In genomic region chr3:58525166-58525565, GRCm38 (mm10) we compare ENCODE assay signal across 7 mouse cellular contexts. TPM values are rescaled to one million over a fixed set of nuclear protein-coding genes. Genes with fewer than 3 reads are reported as not detected.
DNase-seq lines count a peak whose midpoint lies in the region; ATAC-seq and TF ChIP-seq lines count a peak whose summit lies in the region.

No protein-coding gene starts in this region.

- TF ChIP-seq EP300 in liver, postnatal 0 days (IDR thresholded peaks at IDR 0.05; ENCODE audit: low read depth), result no peak

- H3K4me1 ChIP-seq in bone marrow macrophage, adult 2 months (ENCODE audit: control insufficient read depth, insufficient read depth, low read length), result peaks cover 22% of the 10 kb centered on the region
- H3K4me1 ChIP-seq in forebrain, embryonic 14.5 days (ENCODE audit: control insufficient read depth, insufficient read depth, low read length), result peaks cover 9% of the 10 kb centered on the region; the same call in 1 of the 2 replicates
- H3K4me1 ChIP-seq in liver, postnatal 0 days (ENCODE audit: insufficient read depth), result peaks cover 20% of the 10 kb centered on the region

- H3K27me3 ChIP-seq in forebrain, embryonic 14.5 days (replicated peaks; ENCODE audit: control insufficient read depth, insufficient read depth, low read length), result no peaks in the 10 kb centered on the region
- H3K27me3 ChIP-seq in liver, postnatal 0 days (ENCODE audit: insufficient read depth, low read length), result no peaks in the 10 kb centered on the region

- peak overlapping the region; percentile 80 for H3K27ac ChIP-seq in bone marrow macrophage, adult 2 months (ENCODE audit: insufficient read depth, low read depth, low read length)
- peak overlapping the region; percentile 89 for H3K27ac ChIP-seq in forebrain, embryonic 14.5 days (ENCODE audit: low read depth, low read length)
- peak overlapping the region; percentile 100 for H3K27ac ChIP-seq in liver, postnatal 0 days (ENCODE audit: low read depth)

- H3K4me3 ChIP-seq in bone marrow macrophage, adult 2 months (ENCODE audit: insufficient read depth, low read length), result peak overlapping the region; percentile 98
- peak overlapping the region; percentile 73 for H3K4me3 ChIP-seq in forebrain, embryonic 14.5 days (ENCODE audit: low read depth, low read length)
- peak overlapping the region; percentile 99 for H3K4me3 ChIP-seq in liver, postnatal 0 days (ENCODE audit: low read depth, low read length)

- WGBS in forebrain, embryonic 14.5 days, result 0% methylated on average over 40 of the region's 40 CpGs
- 0% methylated on average over 40 of the region's 40 CpGs for WGBS in liver, postnatal 0 days (ENCODE audit: insufficient replicate concordance)

- H3K4me2 ChIP-seq in forebrain, embryonic 14.5 days (ENCODE audit: low read length), result peak overlapping the region; percentile 52
- H3K4me2 ChIP-seq in liver, postnatal 0 days (ENCODE audit: low read depth, low read length), result peak overlapping the region; percentile 86

- peak; percentile 22 to 28 for DNase-seq in layer of hippocampus, postnatal 14 days (ENCODE audit: low spot score in 2 of 2)
- DNase-seq in layer of hippocampus, postnatal 25 days (ENCODE audit: extremely low spot score in 1 of 2, low spot score in 1 of 2), result no peak
- no peak for DNase-seq in forebrain, embryonic 14.5 days (ENCODE audit: low spot score)
- no peak for DNase-seq in liver, postnatal 0 days
- DNase-seq in layer of hippocampus, adult 9-10 months (ENCODE audit: low spot score), result no peak
- DNase-seq in thymus, postnatal 0 days (ENCODE audit: low spot score), result no peak

- peak; percentile 44 for ATAC-seq in forebrain, embryonic 14.5 days
- ATAC-seq in liver, postnatal 0 days, result peak; percentile 21

- H3K9ac ChIP-seq in forebrain, embryonic 14.5 days (ENCODE audit: low read length), result peak overlapping the region; percentile 86
- peak overlapping the region; percentile 100 for H3K9ac ChIP-seq in liver, postnatal 0 days (replicated peaks)

- no peak for TF ChIP-seq POLR2A in bone marrow macrophage, adult 2 months (IDR thresholded peaks at IDR 0.05; ENCODE audit: borderline replicate concordance, low read depth, low read length)

- peaks cover 20% of the 10 kb centered on the region for H3K36me3 ChIP-seq in forebrain, embryonic 14.5 days (ENCODE audit: control insufficient read depth, insufficient read depth, low read length)
- H3K36me3 ChIP-seq in liver, postnatal 0 days (replicated peaks; ENCODE audit: insufficient read depth, low read length), result peaks cover 22% of the 10 kb centered on the region

- no peaks in the 10 kb centered on the region for H3K9me3 ChIP-seq in forebrain, embryonic 14.5 days (replicated peaks; ENCODE audit: control insufficient read depth, low read length)
- no peaks in the 10 kb centered on the region for H3K9me3 ChIP-seq in liver, postnatal 0 days (ENCODE audit: low read length)

- no peak for TF ChIP-seq CTCF in bone marrow macrophage, adult 2 months (IDR thresholded peaks at IDR 0.05; ENCODE audit: low read depth, low read length)
- no peak for TF ChIP-seq CTCF in liver, postnatal 0 days (IDR thresholded peaks at IDR 0.05; ENCODE audit: low read depth)

RNA-seq across cellular contexts. Expression of gene Eif2a, which starts 0.5 kb away (rescaled TPM):
- total RNA-seq in layer of hippocampus, postnatal 14 days (2021), result 10 to 100 TPM; 48.3 to 49.8 TPM
- 10 to 100 TPM; 47.5 to 48.9 TPM for total RNA-seq in layer of hippocampus, postnatal 25 days (2021)
- 102 and 111 TPM in 2 replicates for polyA plus RNA-seq in bone marrow macrophage, adult 2 months (2012; ENCODE audit: insufficient read depth, insufficient read length, missing spikeins)
- 54.9 and 56.0 TPM in 2 replicates for polyA plus RNA-seq in forebrain, embryonic 14.5 days (2014; fragmentation: Nextera tagmentation; extraction: Ambion mirVana)
- polyA plus RNA-seq in liver, postnatal 0 days (2015; fragmentation: Nextera tagmentation; extraction: Ambion mirVana), result 20.1 and 20.6 TPM in 2 replicates
- 46.6 and 46.7 TPM in 2 replicates for polyA plus RNA-seq in thymus, postnatal 0 days (2015; fragmentation: Nextera tagmentation; extraction: Ambion mirVana)

RNA-seq across cellular contexts. Expression of gene Serp1, which starts 0.5 kb away (rescaled TPM):
- 10 to 100 TPM; 30.3 to 30.8 TPM for total RNA-seq in layer of hippocampus, postnatal 14 days (2021)
- 10 to 100 TPM; 24.9 to 27.5 TPM for total RNA-seq in layer of hippocampus, postnatal 25 days (2021)
- polyA plus RNA-seq in bone marrow macrophage, adult 2 months (2012; ENCODE audit: insufficient read depth, insufficient read length, missing spikeins), result 306 and 329 TPM in 2 replicates
- 95.1 and 97.4 TPM in 2 replicates for polyA plus RNA-seq in forebrain, embryonic 14.5 days (2014; fragmentation: Nextera tagmentation; extraction: Ambion mirVana)
- 115 and 118 TPM in 2 replicates for polyA plus RNA-seq in liver, postnatal 0 days (2015; fragmentation: Nextera tagmentation; extraction: Ambion mirVana)
- 129 and 134 TPM in 2 replicates for polyA plus RNA-seq in thymus, postnatal 0 days (2015; fragmentation: Nextera tagmentation; extraction: Ambion mirVana)

RNA-seq across cellular contexts. Expression of gene Selenot, which starts 51.3 kb away (rescaled TPM):
- 100 to 1,000 TPM; 164 to 166 TPM for total RNA-seq in layer of hippocampus, postnatal 14 days (2021)
- 100 to 1,000 TPM; 149 to 151 TPM for total RNA-seq in layer of hippocampus, postnatal 25 days (2021)
- 110 and 114 TPM in 2 replicates for polyA plus RNA-seq in bone marrow macrophage, adult 2 months (2012; ENCODE audit: insufficient read depth, insufficient read length, missing spikeins)
- polyA plus RNA-seq in forebrain, embryonic 14.5 days (2014; fragmentation: Nextera tagmentation; extraction: Ambion mirVana), result 25.7 and 30.3 TPM in 2 replicates
- 13.5 TPM in 2 replicates for polyA plus RNA-seq in liver, postnatal 0 days (2015; fragmentation: Nextera tagmentation; extraction: Ambion mirVana)
- polyA plus RNA-seq in thymus, postnatal 0 days (2015; fragmentation: Nextera tagmentation; extraction: Ambion mirVana), result 17.8 and 24.8 TPM in 2 replicates

Comparison
In these comparisons a context has a peak if more than half of its experiments do, and no peak if none do; other contexts are left out.
1. DNase-seq: peak in layer of hippocampus, postnatal 14 days (2 of 2); none in layer of hippocampus, postnatal 25 days (0 of 2), forebrain, embryonic 14.5 days (single experiment), liver, postnatal 0 days (single experiment), layer of hippocampus, adult 9-10 months (single experiment) and thymus, postnatal 0 days (single experiment).
2. Peak in every context shown above with its lines, with median percentiles within 50 percentile points of each other: H3K27ac ChIP-seq and H3K4me3 ChIP-seq.